ENCODE assay signal across 9 mouse cellular contexts in the genomic region with DNA sequence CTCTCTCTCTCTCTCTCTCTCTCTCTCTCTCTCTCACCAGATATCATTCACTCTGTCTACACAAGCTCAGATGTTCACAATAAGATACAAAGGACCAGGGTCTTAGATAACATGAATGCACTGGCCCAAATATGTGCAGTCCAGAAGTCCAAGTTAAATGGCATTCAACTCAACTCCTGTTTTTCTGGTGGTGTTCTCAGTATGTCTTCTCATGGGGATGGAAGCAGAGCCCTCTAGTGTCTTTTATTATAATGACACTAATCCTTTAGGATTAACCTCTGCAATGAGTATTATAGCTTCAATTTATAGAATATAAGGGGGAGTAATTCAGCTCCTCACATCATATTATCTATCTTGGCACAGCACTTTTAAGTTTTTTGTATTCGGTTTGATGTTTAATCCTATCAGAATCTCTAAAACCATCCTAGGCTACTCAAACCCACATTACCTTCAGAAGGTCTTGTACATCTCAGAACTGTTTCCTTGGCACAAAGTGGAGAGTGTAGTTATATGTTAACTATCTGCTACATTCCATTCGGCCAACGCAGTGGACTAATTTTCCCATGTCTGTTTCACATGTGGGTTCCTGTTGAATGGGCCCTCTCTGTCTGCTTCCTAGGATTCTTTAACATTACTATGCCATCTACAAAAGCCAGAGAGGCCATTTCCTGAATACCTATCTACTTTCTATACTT.
DNase-seq lines count a peak whose midpoint lies in the region; ATAC-seq and TF ChIP-seq lines count a peak whose summit lies in the region.
"Had no signal": no experiment of that assay in that cellular context is flagged by ENCODE, and none has a peak within 500 bp of the region (broad histone marks: within the 10 kb centered on the region; RNA-seq: fewer than 3 reads in every experiment).

No protein-coding gene starts in this region.

- no peak overlapping the region for H3K4me2 ChIP-seq in liver, postnatal 0 days (ENCODE audit: low read depth, low read length)
- H3K4me2 ChIP-seq in liver, embryonic 11.5 days, result no peak overlapping the region
- no peak overlapping the region for H3K4me2 ChIP-seq in midbrain, embryonic 14.5 days (ENCODE audit: low read length)

- H3K27ac ChIP-seq in liver, postnatal 0 days (ENCODE audit: low read depth), result no peak overlapping the region
- H3K27ac ChIP-seq in liver, embryonic 11.5 days (ENCODE audit: low read depth, low read length), result no peak overlapping the region
- H3K27ac ChIP-seq in midbrain, embryonic 14.5 days (replicated peaks; ENCODE audit: low read depth, low read length), result no peak overlapping the region

- no peaks in the 10 kb centered on the region for H3K36me3 ChIP-seq in liver, postnatal 0 days (replicated peaks; ENCODE audit: insufficient read depth, low read length)
- H3K36me3 ChIP-seq in liver, embryonic 11.5 days (ENCODE audit: control insufficient read depth, insufficient read depth, low read length), result no peaks in the 10 kb centered on the region
- H3K36me3 ChIP-seq in midbrain, embryonic 14.5 days (ENCODE audit: control insufficient read depth, insufficient read depth, low read length), result no peaks in the 10 kb centered on the region

- no peak for DNase-seq in frontal cortex, postnatal 25 days (ENCODE audit: low spot score in 2 of 2)
- no peak for DNase-seq in liver, postnatal 0 days
- DNase-seq in liver, embryonic 11.5 days (ENCODE audit: low spot score), result no peak
- DNase-seq in R1 (ENCODE audit: low read depth, low spot score), result peak; percentile 16
- DNase-seq in midbrain, embryonic 14.5 days, result peak; percentile 53
- DNase-seq in left cerebral cortex, adult 11 months (ENCODE audit: low spot score), result no peak
- no peak for DNase-seq in cerebellum, adult 9-10 months

- H3K9ac ChIP-seq in liver, postnatal 0 days (replicated peaks), result no peak overlapping the region
- no peak overlapping the region for H3K9ac ChIP-seq in liver, embryonic 11.5 days (ENCODE audit: low read depth, low read length)
- H3K9ac ChIP-seq in midbrain, embryonic 14.5 days (replicated peaks; ENCODE audit: low read length), result no peak overlapping the region

- no peak overlapping the region for H3K4me3 ChIP-seq in liver, postnatal 0 days (ENCODE audit: low read depth, low read length)
- no peak overlapping the region for H3K4me3 ChIP-seq in liver, embryonic 11.5 days (ENCODE audit: low read depth, low read length)
- H3K4me3 ChIP-seq in midbrain, embryonic 14.5 days (replicated peaks; ENCODE audit: low read depth, low read length), result no peak overlapping the region

- no peaks in the 10 kb centered on the region for H3K9me3 ChIP-seq in liver, postnatal 0 days (ENCODE audit: low read length)
- H3K9me3 ChIP-seq in liver, embryonic 11.5 days (ENCODE audit: control insufficient read depth, low read length), result no peaks in the 10 kb centered on the region
- H3K9me3 ChIP-seq in midbrain, embryonic 14.5 days (ENCODE audit: control insufficient read depth, low read length), result no peaks in the 10 kb centered on the region

- TF ChIP-seq CTCF in liver, postnatal 0 days (IDR thresholded peaks at IDR 0.05; ENCODE audit: low read depth), result peak; percentile 49

- no peaks in the 10 kb centered on the region for H3K4me1 ChIP-seq in liver, postnatal 0 days (ENCODE audit: insufficient read depth)
- H3K4me1 ChIP-seq in liver, embryonic 11.5 days (replicated peaks; ENCODE audit: control insufficient read depth, insufficient read depth, low read length), result no peaks in the 10 kb centered on the region
- H3K4me1 ChIP-seq in midbrain, embryonic 14.5 days (ENCODE audit: control insufficient read depth, insufficient read depth, low read length), result no peaks in the 10 kb centered on the region

- TF ChIP-seq EP300 in liver, postnatal 0 days (IDR thresholded peaks at IDR 0.05; ENCODE audit: low read depth), result no peak

- ATAC-seq in frontal cortex, adult (ENCODE audit: low TSS enrichment), result peak; percentile 95
- no peak for ATAC-seq in liver, postnatal 0 days
- ATAC-seq in liver, embryonic 11.5 days (replicated peaks; ENCODE audit: low FRiP score), result no peak
- peak; percentile 31; the same call in 1 of the 2 replicates for ATAC-seq in midbrain, embryonic 14.5 days (ENCODE audit: low FRiP score, low TSS enrichment)
- ATAC-seq: CD4-positive, CD25-positive, alpha-beta regulatory T cell, adult 4 months had no signal

- no peaks in the 10 kb centered on the region for H3K27me3 ChIP-seq in liver, postnatal 0 days (ENCODE audit: insufficient read depth, low read length)
- no peaks in the 10 kb centered on the region for H3K27me3 ChIP-seq in liver, embryonic 11.5 days (replicated peaks; ENCODE audit: control insufficient read depth, insufficient read depth, low read length)
- no peaks in the 10 kb centered on the region for H3K27me3 ChIP-seq in midbrain, embryonic 14.5 days (ENCODE audit: control insufficient read depth, insufficient read depth, low read length)

- 50% methylated on average over 3 of the region's 3 CpGs for WGBS in liver, postnatal 0 days (ENCODE audit: insufficient replicate concordance)
- WGBS in liver, embryonic 11.5 days, result 59% methylated on average over 3 of the region's 3 CpGs
- 67% methylated on average over 3 of the region's 3 CpGs for WGBS in midbrain, embryonic 14.5 days

Comparison
In these comparisons a context has a peak if more than half of its experiments do, and no peak if none do; other contexts are left out.
1. ATAC-seq: peak in frontal cortex, adult (single experiment) and midbrain, embryonic 14.5 days (single experiment); none in liver, postnatal 0 days (single experiment) and liver, embryonic 11.5 days (single experiment).
2. DNase-seq: peak in R1 (single experiment) and midbrain, embryonic 14.5 days (single experiment); none in frontal cortex, postnatal 25 days (0 of 2), liver, postnatal 0 days (single experiment), liver, embryonic 11.5 days (single experiment), left cerebral cortex, adult 11 months (single experiment) and cerebellum, adult 9-10 months (single experiment).